Mouse (Mus musculus) CH12.LX (cell line): ENCODE measurements around the gene C1ql2. TPM values are rescaled to one million over a fixed set of nuclear protein-coding genes. Genes with fewer than 3 reads are reported as not detected.

ENCODE experiments used
- DNase-seq: peaks from one replicate; pipeline ENCODE4 v3.0.0-alpha.2; 2013; ENCODE audit errors: extremely low read depth
- H3K27ac ChIP-seq: 2 replicates; pipeline ENCODE4 v1.5.1; 2012; ENCODE audit warnings: low read depth, mild to moderate bottlenecking, control low read depth, moderate library complexity; ENCODE audit not compliant: insufficient read depth
- H3K27me3 ChIP-seq: replicated peaks from 2 replicates; pipeline ENCODE3; 2012; ENCODE audit warnings: inconsistent platforms
- H3K36me3 ChIP-seq, 2 experiments: replicated peaks in 1 of 2; 2 replicates each; pipeline versions ENCODE3 to v1.6.1; 2012; ENCODE audit warnings: inconsistent platforms in 1 of 2, low read length in 1 of 2, mild to moderate bottlenecking in 1 of 2, mixed read lengths in 1 of 2, moderate library complexity in 1 of 2; ENCODE audit not compliant: control insufficient read depth in 1 of 2, insufficient read depth in 1 of 2
- H3K4me1 ChIP-seq, 2 experiments: 2 replicates each; pipeline ENCODE4 v1.6.1; 2012; ENCODE audit warnings: inconsistent platforms in 1 of 2, moderate library complexity in 1 of 2; ENCODE audit not compliant: insufficient read depth in 2 of 2, control insufficient read depth in 1 of 2
- H3K4me2 ChIP-seq: 2 replicates; pipeline ENCODE4 v1.6.1; 2012; ENCODE audit warnings: low read depth, mild to moderate bottlenecking, control low read depth; ENCODE audit not compliant: poor library complexity, insufficient read depth, severe bottlenecking
- H3K4me3 ChIP-seq, 3 experiments: fragments of 150-350 bp in 1 of 3; sonication (generic) in 1 of 3; replicated peaks in 1 of 3; 2 replicates each; pipeline versions ENCODE3 to v1.5.1; 2011 to 2012; ENCODE audit warnings: low read depth in 2 of 3, low read length in 2 of 3, mild to moderate bottlenecking in 2 of 3, moderate library complexity in 2 of 3, control low read depth in 1 of 3, improper control_type of control experiment in 1 of 3, inconsistent platforms in 1 of 3, mixed read lengths in 1 of 3; ENCODE audit not compliant: poor library complexity in 1 of 3
- H3K79me2 ChIP-seq: replicated peaks from 2 replicates; pipeline ENCODE4 v1.6.1; 2012; ENCODE audit warnings: mild to moderate bottlenecking, moderate library complexity; ENCODE audit not compliant: control insufficient read depth, poor library complexity, insufficient read depth, severe bottlenecking; ENCODE audit errors: extremely low read depth
- H3K9ac ChIP-seq: 2 replicates; pipeline ENCODE4 v1.6.1; 2012; ENCODE audit warnings: low read depth, mild to moderate bottlenecking, control low read depth, moderate library complexity; ENCODE audit not compliant: insufficient read depth
- H3K9me3 ChIP-seq: replicated peaks from 2 replicates; pipeline ENCODE3; 2012; ENCODE audit warnings: low read length, inconsistent platforms, mixed read lengths
- BHLHE40 ChIP-seq: IDR thresholded peaks from 2 replicates; pipeline ENCODE4 v1.6.1; 2011; ENCODE audit warnings: mild to moderate bottlenecking, low read depth, low read length, improper control_type of control experiment
- CHD1 ChIP-seq: IDR thresholded peaks from 2 replicates; pipeline ENCODE4 v1.6.1; 2012; ENCODE audit warnings: low read depth, low read length, improper control_type of control experiment, inconsistent platforms
- CHD2 ChIP-seq: IDR thresholded peaks from 2 replicates; pipeline ENCODE4 v1.6.1; 2011; ENCODE audit warnings: low read length, improper control_type of control experiment
- EP300 ChIP-seq: IDR thresholded peaks from 2 replicates; pipeline ENCODE4 v1.6.1; 2011; ENCODE audit warnings: low read length, improper control_type of control experiment
- ETS1 ChIP-seq: conservative IDR thresholded peaks from 2 replicates; pipeline ENCODE4 v1.6.1; 2012; ENCODE audit warnings: low read depth, mild to moderate bottlenecking, inconsistent platforms, low read length, improper control_type of control experiment, moderate library complexity
- GABPA ChIP-seq: IDR thresholded peaks from 2 replicates; pipeline ENCODE4 v1.6.1; 2012; ENCODE audit warnings: low read depth, low read length, improper control_type of control experiment, inconsistent platforms; ENCODE audit not compliant: insufficient replicate concordance
- HCFC1 ChIP-seq: IDR thresholded peaks from 2 replicates; pipeline ENCODE4 v1.6.1; 2012; ENCODE audit warnings: low read depth, mild to moderate bottlenecking, inconsistent platforms, low read length, improper control_type of control experiment
- JUN ChIP-seq: IDR thresholded peaks from 2 replicates; pipeline ENCODE4 v1.6.1; 2011; ENCODE audit warnings: low read depth, mild to moderate bottlenecking, low read length, improper control_type of control experiment, moderate library complexity; ENCODE audit not compliant: insufficient read depth
- KAT2A ChIP-seq: IDR thresholded peaks from 2 replicates; pipeline ENCODE4 v1.6.1; 2012; ENCODE audit warnings: low read length, improper control_type of control experiment, inconsistent platforms; ENCODE audit not compliant: insufficient replicate concordance
- MAFK ChIP-seq: IDR thresholded peaks from 2 replicates; pipeline ENCODE4 v1.6.1; 2011; ENCODE audit warnings: low read length, improper control_type of control experiment; ENCODE audit not compliant: insufficient replicate concordance
- MAZ ChIP-seq: IDR thresholded peaks from 2 replicates; pipeline ENCODE4 v1.6.1; 2012; ENCODE audit warnings: low read depth, mild to moderate bottlenecking, inconsistent platforms, low read length, improper control_type of control experiment, moderate library complexity
- MXI1 ChIP-seq: IDR thresholded peaks from 2 replicates; pipeline ENCODE4 v1.6.1; 2011; ENCODE audit warnings: mild to moderate bottlenecking, low read depth, low read length, improper control_type of control experiment
- MYC ChIP-seq: IDR thresholded peaks from 2 replicates; pipeline ENCODE4 v1.6.1; 2011; ENCODE audit warnings: low read depth, mild to moderate bottlenecking, improper control_type of control experiment, low read length
- RCOR1 ChIP-seq: conservative IDR thresholded peaks from 2 replicates; pipeline ENCODE4 v1.6.1; 2012; ENCODE audit warnings: low read depth, mild to moderate bottlenecking, inconsistent platforms, low read length, improper control_type of control experiment
- TBP ChIP-seq: conservative IDR thresholded peaks from 2 replicates; pipeline ENCODE4 v1.6.1; 2011; ENCODE audit warnings: low read depth, low read length, improper control_type of control experiment
- TCF12 ChIP-seq: IDR thresholded peaks from 2 replicates; pipeline ENCODE4 v1.6.1; 2014; ENCODE audit warnings: low read depth, mild to moderate bottlenecking, inconsistent platforms, low read length, improper control_type of control experiment
- UBTF ChIP-seq: IDR thresholded peaks from 2 replicates; pipeline ENCODE4 v1.6.1; 2012; ENCODE audit warnings: low read depth, mild to moderate bottlenecking, inconsistent platforms, low read length, improper control_type of control experiment, moderate library complexity
- ZC3H11A ChIP-seq: IDR thresholded peaks from 2 replicates; pipeline ENCODE4 v1.6.1; 2012; ENCODE audit warnings: low read depth, mild to moderate bottlenecking, inconsistent platforms, low read length, improper control_type of control experiment
- ZKSCAN1 ChIP-seq: IDR thresholded peaks from 2 replicates; pipeline ENCODE4 v1.6.1; 2012; ENCODE audit warnings: low read depth, inconsistent platforms, low read length, improper control_type of control experiment, borderline replicate concordance
- dilution Hi-C: fragments of 300-500 bp; cut with MboI; formaldehyde crosslinking; loops from 2 replicates; pipeline ENCODE4 v1.14.3; 2020; ENCODE audit warnings: low sequenced_read_pairs; ENCODE audit not compliant: extremely low pct_unique_long_range_greater_than_20kb, extremely low pct_ligation_motif_present
- in situ Hi-C: fragments of 300-500 bp; cut with MboI; formaldehyde crosslinking; loops from 3 replicates; pipeline ENCODE4 v1.14.3; 2019; ENCODE audit warnings: low sequenced_read_pairs, low pct_ligation_motif_present, low pct_unique_long_range_greater_than_20kb, mixed read lengths
- polyA plus RNA-seq: library from polyadenylated mRNA; unstranded; fragments of >175 nt; gene quantifications from 2 replicates; pipeline ENCODE4 v1.2.1, GENCODE M21; 2012; ENCODE audit warnings: low read depth; ENCODE audit not compliant: insufficient read length
- total RNA-seq, 2 experiments: library from RNA; depleted of rRNA; stranded (reverse); fragments of 300-350 nt in 1 of 2; fragments of >200 nt in 1 of 2; gene quantifications; 2 replicates each; pipeline ENCODE4 v1.2.3; 2012 to 2014

The C1ql2 gene
- total and polyA plus RNA-seq, 3 experiments, result not detected

DNA sequence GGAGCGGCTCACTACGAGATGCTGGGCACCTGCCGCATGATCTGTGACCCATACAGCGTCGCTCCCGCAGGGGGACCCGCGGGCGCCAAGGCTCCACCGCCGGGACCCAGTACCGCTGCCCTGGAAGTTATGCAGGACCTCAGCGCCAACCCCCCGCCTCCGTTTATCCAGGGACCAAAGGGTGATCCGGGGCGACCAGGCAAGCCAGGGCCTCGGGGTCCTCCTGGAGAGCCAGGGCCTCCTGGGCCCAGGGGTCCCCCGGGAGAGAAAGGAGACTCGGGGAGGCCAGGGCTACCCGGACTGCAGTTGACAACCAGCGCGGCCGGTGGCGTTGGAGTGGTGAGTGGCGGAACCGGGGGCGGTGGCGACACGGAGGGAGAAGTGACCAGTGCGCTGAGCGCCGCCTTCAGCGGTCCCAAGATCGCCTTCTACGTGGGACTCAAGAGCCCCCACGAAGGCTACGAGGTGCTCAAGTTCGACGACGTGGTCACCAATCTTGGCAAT is 842 bp downstream of the C1ql2 start:
- in situ Hi-C loops, result no loop called here
- no peak overlapping the region for H3K4me3 ChIP-seq
- dilution Hi-C loops, result no loop called here
- no peak for DNase-seq
- H3K79me2 ChIP-seq, result no peaks in the 10 kb centered on the region
- TF ChIP-seq HCFC1 (no peak), TCF12 (no peak), UBTF (no peak), CHD2 (no peak), MAZ (no peak)
- TF ChIP-seq, all 38 proteins: peak for 0
- peaks cover 1% of the 10 kb centered on the region for H3K9me3 ChIP-seq
- peaks cover 5% of the 10 kb centered on the region for H3K27me3 ChIP-seq
- H3K4me2 ChIP-seq, result no peak overlapping the region
- peaks cover 0 to 10% of the 10 kb centered on the region in 2 experiments; a peak in 2 of 4 replicates for H3K4me1 ChIP-seq
- H3K36me3 ChIP-seq, result no peaks in the 10 kb centered on the region
- H3K27ac ChIP-seq, result no peak overlapping the region
- no peak overlapping the region for H3K9ac ChIP-seq

DNA sequence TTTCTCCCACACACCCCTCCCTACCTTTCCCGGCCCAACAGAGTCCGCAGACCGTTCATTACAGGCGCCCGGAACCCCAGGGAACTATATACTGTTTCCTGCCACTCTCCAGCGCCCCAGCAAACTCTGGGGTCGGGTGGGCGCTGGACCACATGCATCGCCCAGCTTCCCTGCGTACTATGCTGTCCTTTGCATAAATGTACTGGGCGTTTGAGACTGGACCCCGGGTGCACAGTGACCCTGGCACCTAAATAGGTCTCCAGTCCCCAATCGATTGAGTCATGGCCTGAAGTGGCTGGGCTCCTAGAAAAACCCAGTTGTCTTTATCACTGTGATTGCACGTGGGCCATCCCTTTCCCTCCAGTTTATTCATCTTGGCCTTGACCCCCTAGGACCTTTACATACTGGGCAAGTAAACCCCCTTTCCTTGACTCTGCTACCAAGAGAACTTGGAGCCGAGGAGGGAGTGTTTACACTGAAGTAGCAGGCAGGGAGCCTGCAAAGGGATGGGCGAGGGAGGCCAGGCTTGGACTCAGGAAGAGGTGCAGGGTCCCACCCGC is 1.5 kb downstream of the C1ql2 start:
- in situ Hi-C loops (no loop called here), dilution Hi-C loops (no loop called here)
- TF ChIP-seq GABPA (no peak), CHD1 (no peak), MAFK (no peak), EP300 (no peak), CHD2 (no peak), KAT2A (no peak), RCOR1 (no peak), ZKSCAN1 (no peak), BHLHE40 (no peak), ETS1 (no peak), MXI1 (no peak), MYC (no peak), ZC3H11A (no peak), UBTF (no peak), JUN (no peak), TBP (no peak)
- Histone ChIP-seq H3K27ac (no peak overlapping the region), H3K36me3 (no peaks in the 10 kb centered on the region), H3K27me3 (no peaks in the 10 kb centered on the region), H3K79me2 (no peaks in the 10 kb centered on the region), H3K9ac (no peak overlapping the region), H3K4me3 (no peak overlapping the region), H3K9me3 (peaks cover 1% of the 10 kb centered on the region), H3K4me1 (peaks cover 0 to 10% of the 10 kb centered on the region in 2 experiments; a peak in 2 of 4 replicates), H3K4me2 (no peak overlapping the region)
- no peak for DNase-seq
